10 mouse cellular contexts compared by ENCODE assay signal in the genomic region with DNA sequence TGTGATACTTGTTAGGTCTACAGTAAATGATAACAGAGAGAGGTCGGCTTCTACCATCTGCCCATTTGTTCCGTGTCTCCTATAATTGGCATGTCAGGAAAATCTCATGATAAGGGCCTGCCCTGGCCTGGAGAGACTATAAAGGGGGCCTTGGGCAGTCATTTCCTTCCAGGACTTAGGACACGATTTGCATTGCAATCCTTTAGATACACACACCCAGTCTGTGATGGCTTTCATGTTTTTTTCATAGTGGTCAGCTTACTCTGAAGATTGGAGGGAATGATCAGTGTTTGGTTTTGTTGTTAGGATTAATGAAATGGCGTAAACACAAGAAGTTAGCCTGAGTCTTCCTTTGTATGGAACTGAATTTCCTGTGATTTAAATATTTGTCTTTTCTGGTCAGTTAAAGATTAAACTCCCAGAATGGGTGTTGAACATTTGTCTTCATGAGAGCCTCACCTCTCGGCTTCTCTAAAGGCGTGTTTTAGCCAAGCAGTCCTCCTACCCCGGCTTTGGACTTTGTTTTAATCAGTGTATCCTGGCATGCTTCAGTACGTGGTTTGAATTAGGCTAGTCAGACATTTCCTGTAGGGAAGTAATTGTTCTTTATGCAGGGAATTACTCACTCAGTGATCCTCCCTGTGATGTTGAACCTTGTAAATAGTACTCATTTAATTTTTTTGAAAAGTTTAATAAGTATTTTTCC.
DNase-seq lines count a peak whose midpoint lies in the region; ATAC-seq and TF ChIP-seq lines count a peak whose summit lies in the region.
"Had no signal": no experiment of that assay in that cellular context is flagged by ENCODE, and none has a peak within 500 bp of the region (broad histone marks: within the 10 kb centered on the region; RNA-seq: fewer than 3 reads in every experiment).

No protein-coding gene starts in this region.

- no peak for TF ChIP-seq CTCF in ES-Bruce4 (IDR thresholded peaks at IDR 0.05; ENCODE audit: low read depth, low read length)
- TF ChIP-seq CTCF in lung, embryonic 14.5 days (IDR thresholded peaks at IDR 0.05; ENCODE audit: low read depth) = no peak
- no peak for TF ChIP-seq CTCF in gastrocnemius, adult 2 months (IDR thresholded peaks at IDR 0.05)

- H3K27me3 ChIP-seq in forebrain, embryonic 13.5 days = no peaks in the 10 kb centered on the region
- H3K27me3 ChIP-seq in forebrain, embryonic 15.5 days = no peaks in the 10 kb centered on the region
- H3K27me3 ChIP-seq in ES-Bruce4 (ENCODE audit: control insufficient read depth, insufficient read depth, low read length, poor library complexity, severe bottlenecking) = no peaks in the 10 kb centered on the region
- H3K27me3 ChIP-seq in intestine, embryonic 15.5 days (replicated peaks) = no peaks in the 10 kb centered on the region
- no peaks in the 10 kb centered on the region for H3K27me3 ChIP-seq in lung, embryonic 14.5 days (ENCODE audit: insufficient read depth, low read length)
- H3K27me3 ChIP-seq: limb, embryonic 13.5 days had no signal

- peaks cover 29% of the 10 kb centered on the region for H3K4me1 ChIP-seq in forebrain, embryonic 13.5 days
- H3K4me1 ChIP-seq in forebrain, embryonic 15.5 days = peaks cover 22% of the 10 kb centered on the region
- H3K4me1 ChIP-seq in ES-Bruce4 (ENCODE audit: control insufficient read depth, insufficient read depth, low read length) = peaks cover 3% of the 10 kb centered on the region
- H3K4me1 ChIP-seq in intestine, embryonic 15.5 days (replicated peaks) = peaks cover 7% of the 10 kb centered on the region
- peaks cover 20% of the 10 kb centered on the region for H3K4me1 ChIP-seq in lung, embryonic 14.5 days (ENCODE audit: insufficient read depth)

- H3K4me3 ChIP-seq in forebrain, embryonic 13.5 days = no peak overlapping the region
- no peak overlapping the region for H3K4me3 ChIP-seq in forebrain, embryonic 15.5 days
- H3K4me3 ChIP-seq in ES-Bruce4 (ENCODE audit: low read depth, low read length) = no peak overlapping the region
- no peak overlapping the region for H3K4me3 ChIP-seq in intestine, embryonic 15.5 days (replicated peaks)
- H3K4me3 ChIP-seq in lung, embryonic 14.5 days (ENCODE audit: low read depth, low read length) = no peak overlapping the region
- no peak overlapping the region for H3K4me3 ChIP-seq in gastrocnemius, adult 2 months
- H3K4me3 ChIP-seq: limb, embryonic 13.5 days had no signal

- no peak for ATAC-seq in forebrain, embryonic 13.5 days
- no peak for ATAC-seq in forebrain, embryonic 15.5 days (replicated peaks)
- ATAC-seq in intestine, embryonic 15.5 days = peak; percentile 87
- ATAC-seq in lung, embryonic 14.5 days (ENCODE audit: insufficient read depth) = peak; percentile 44; the same call in 1 of the 2 replicates

- no peaks in the 10 kb centered on the region for H3K9me3 ChIP-seq in forebrain, embryonic 13.5 days (replicated peaks)
- H3K9me3 ChIP-seq in forebrain, embryonic 15.5 days = no peaks in the 10 kb centered on the region
- no peaks in the 10 kb centered on the region for H3K9me3 ChIP-seq in ES-Bruce4 (replicated peaks; ENCODE audit: control insufficient read depth, insufficient read depth, low read length, poor library complexity, severe bottlenecking)
- H3K9me3 ChIP-seq in intestine, embryonic 15.5 days = no peaks in the 10 kb centered on the region
- no peaks in the 10 kb centered on the region for H3K9me3 ChIP-seq in lung, embryonic 14.5 days (ENCODE audit: low read depth, low read length)
- H3K9me3 ChIP-seq: limb, embryonic 13.5 days had no signal

- H3K9ac ChIP-seq in forebrain, embryonic 13.5 days = 0 out of 2 replicates have a peak overlapping the region, but pooled peaks have one; percentile 2
- no peak overlapping the region for H3K9ac ChIP-seq in forebrain, embryonic 15.5 days (replicated peaks)
- H3K9ac ChIP-seq in ES-Bruce4 (ENCODE audit: low read depth, poor library complexity, severe bottlenecking) = no peak overlapping the region
- H3K9ac ChIP-seq in intestine, embryonic 15.5 days = no peak overlapping the region
- H3K9ac ChIP-seq in lung, embryonic 14.5 days = no peak overlapping the region
- H3K9ac ChIP-seq: limb, embryonic 13.5 days had no signal

- DNase-seq in lung, embryonic 14.5 days = peak; percentile 66
- no peak for DNase-seq in thymus, postnatal 4 days
- no peak for DNase-seq in urinary bladder, postnatal 10 days (ENCODE audit: low spot score)
- DNase-seq in gastrocnemius, adult 2 months = no peak
- DNase-seq: adrenal gland, postnatal 14 days had no signal

- no peak for TF ChIP-seq POLR2A in ES-Bruce4 (IDR thresholded peaks at IDR 0.05; ENCODE audit: insufficient read depth, low read length)

- no peak for TF ChIP-seq EP300 in ES-Bruce4 (IDR thresholded peaks at IDR 0.05; ENCODE audit: insufficient read depth, low read depth, low read length)

- no peak overlapping the region for H3K4me2 ChIP-seq in forebrain, embryonic 13.5 days
- H3K4me2 ChIP-seq in forebrain, embryonic 15.5 days (replicated peaks) = no peak overlapping the region
- H3K4me2 ChIP-seq in intestine, embryonic 15.5 days (replicated peaks) = peak overlapping the region; percentile 43
- H3K4me2 ChIP-seq in lung, embryonic 14.5 days = no peak overlapping the region
- H3K4me2 ChIP-seq: limb, embryonic 13.5 days had no signal

- intact Hi-C loops in gastrocnemius, adult 2 months (cut with DNase I) = no loop called here

- H3K27ac ChIP-seq in forebrain, embryonic 13.5 days = no peak overlapping the region
- no peak overlapping the region for H3K27ac ChIP-seq in forebrain, embryonic 15.5 days (replicated peaks)
- peak overlapping the region; percentile 69; the same call in 1 of the 2 replicates for H3K27ac ChIP-seq in ES-Bruce4 (ENCODE audit: insufficient read depth, low read length)
- H3K27ac ChIP-seq in intestine, embryonic 15.5 days = peak overlapping the region; percentile 79
- peak overlapping the region; percentile 55 for H3K27ac ChIP-seq in lung, embryonic 14.5 days (ENCODE audit: low read depth)
- H3K27ac ChIP-seq in gastrocnemius, adult 2 months = no peak overlapping the region
- H3K27ac ChIP-seq: limb, embryonic 13.5 days had no signal

- WGBS in forebrain, embryonic 13.5 days = 12% methylated on average over 8 of the region's 8 CpGs
- WGBS in forebrain, embryonic 15.5 days = 13% methylated on average over 8 of the region's 8 CpGs
- WGBS in intestine, embryonic 15.5 days = 10% methylated on average over 8 of the region's 8 CpGs
- 10% methylated on average over 8 of the region's 8 CpGs for WGBS in lung, embryonic 14.5 days

- no peaks in the 10 kb centered on the region for H3K36me3 ChIP-seq in forebrain, embryonic 13.5 days (ENCODE audit: poor library complexity, severe bottlenecking)
- H3K36me3 ChIP-seq in forebrain, embryonic 15.5 days = no peaks in the 10 kb centered on the region
- H3K36me3 ChIP-seq in ES-Bruce4 (ENCODE audit: control insufficient read depth, insufficient read depth, low read length, poor library complexity, severe bottlenecking) = no peaks in the 10 kb centered on the region
- H3K36me3 ChIP-seq in intestine, embryonic 15.5 days = no peaks in the 10 kb centered on the region
- H3K36me3 ChIP-seq in lung, embryonic 14.5 days (ENCODE audit: insufficient read depth) = no peaks in the 10 kb centered on the region
- H3K36me3 ChIP-seq: limb, embryonic 13.5 days had no signal

Comparison
In these comparisons a context has a peak if more than half of its experiments do, and no peak if none do; other contexts are left out.
1. ATAC-seq: peak in intestine, embryonic 15.5 days (single experiment) and lung, embryonic 14.5 days (single experiment); none in forebrain, embryonic 13.5 days (single experiment) and forebrain, embryonic 15.5 days (single experiment).
2. H3K27ac ChIP-seq: peak in ES-Bruce4 (single experiment), intestine, embryonic 15.5 days (single experiment) and lung, embryonic 14.5 days (single experiment); none in forebrain, embryonic 13.5 days (single experiment), forebrain, embryonic 15.5 days (single experiment) and gastrocnemius, adult 2 months (single experiment).